Mouse (Mus musculus) T-helper 1 cell (primary cell): ENCODE results near the gene Dab1.

ENCODE experiments used
- in situ Hi-C: fragments of 300-600 bp; cut with MboI, MseI; formaldehyde crosslinking; loops from one replicate; pipeline ENCODE4 v1.15.1; 2025; ENCODE audit warnings: high pct_unique_total_duplicates

The Dab1 gene

DNA sequence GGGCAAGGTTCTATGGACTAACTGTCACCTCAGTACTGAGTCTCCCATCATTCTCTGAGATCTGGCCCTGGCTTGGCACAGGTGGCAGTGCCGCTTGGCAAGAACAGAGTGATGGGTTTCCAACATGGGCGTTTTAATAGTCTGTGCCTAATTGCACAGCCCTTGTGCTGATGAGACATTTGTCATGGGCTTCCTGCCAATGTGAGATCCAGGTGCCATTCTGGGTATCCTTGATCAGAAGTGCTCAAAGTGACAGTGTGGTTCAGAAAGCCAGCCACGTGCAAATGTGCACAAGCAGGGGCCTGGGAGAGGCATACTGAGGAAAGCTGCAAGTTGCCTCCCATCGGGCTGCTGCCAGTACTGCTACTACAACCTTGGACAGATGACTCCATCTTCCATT lies 203.5 kb downstream of the Dab1 start:
- in situ Hi-C loops = no loop called here

DNA sequence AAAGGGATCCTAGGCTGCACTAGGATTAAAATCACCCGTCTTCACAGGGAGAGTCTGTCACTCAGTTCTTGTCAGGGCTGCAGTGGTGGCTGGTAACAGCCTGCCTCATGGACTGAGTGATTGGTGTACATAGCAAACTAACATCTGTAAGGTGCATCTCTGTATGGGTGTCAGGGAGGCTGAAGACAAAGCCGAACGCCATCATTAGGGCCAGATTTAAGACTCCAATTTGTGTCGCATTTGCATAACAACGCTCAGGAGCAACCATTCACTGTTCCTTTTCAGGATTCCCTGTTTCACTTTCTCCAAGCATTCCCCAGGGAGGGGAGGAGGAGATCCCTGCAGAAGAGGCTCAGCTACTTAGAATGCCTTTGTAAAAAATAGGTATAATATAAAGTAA lies 219.2 kb downstream of the Dab1 start:
- in situ Hi-C loops = no loop called here

DNA sequence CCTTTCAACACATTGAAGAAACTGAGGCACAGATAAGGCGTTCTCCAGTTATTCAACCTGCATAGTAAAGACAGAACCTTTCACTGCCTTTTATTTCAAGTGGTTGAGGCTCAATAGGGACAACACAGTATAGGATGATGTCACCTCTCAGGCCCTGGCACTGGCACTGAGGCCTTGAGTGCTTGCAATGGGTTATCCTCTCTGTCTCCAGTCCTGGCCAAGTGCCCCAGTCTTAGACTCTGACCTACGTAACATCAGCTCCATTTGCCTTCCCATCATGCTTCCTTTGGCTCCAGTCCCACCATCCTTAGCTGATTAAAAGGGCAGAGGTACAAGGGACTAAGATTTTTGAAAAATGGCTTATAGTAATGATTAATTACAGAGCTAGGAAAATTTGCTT lies 220.4 kb downstream of the Dab1 start:
- in situ Hi-C loops = no loop called here

DNA sequence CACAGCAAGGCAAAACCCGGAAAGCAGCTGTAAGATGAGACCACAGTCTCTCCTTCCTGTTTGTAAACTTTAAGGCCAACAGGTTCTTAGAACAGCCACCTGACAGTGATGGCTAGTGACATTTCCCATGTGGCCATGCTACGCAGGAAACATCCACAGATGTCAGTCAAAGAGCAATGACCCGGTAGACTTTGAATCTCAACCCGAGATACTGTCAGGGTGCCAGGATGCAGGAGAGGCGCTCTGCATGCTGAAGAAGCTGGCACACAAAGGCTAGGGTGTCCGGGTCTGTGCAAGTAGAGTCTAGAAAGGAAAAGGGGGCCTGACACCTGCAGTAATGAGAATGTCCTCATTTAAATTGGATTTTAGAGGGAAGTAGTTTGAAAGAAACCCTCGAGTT lies 222.0 kb downstream of the Dab1 start:
- in situ Hi-C loops = no loop called here

DNA sequence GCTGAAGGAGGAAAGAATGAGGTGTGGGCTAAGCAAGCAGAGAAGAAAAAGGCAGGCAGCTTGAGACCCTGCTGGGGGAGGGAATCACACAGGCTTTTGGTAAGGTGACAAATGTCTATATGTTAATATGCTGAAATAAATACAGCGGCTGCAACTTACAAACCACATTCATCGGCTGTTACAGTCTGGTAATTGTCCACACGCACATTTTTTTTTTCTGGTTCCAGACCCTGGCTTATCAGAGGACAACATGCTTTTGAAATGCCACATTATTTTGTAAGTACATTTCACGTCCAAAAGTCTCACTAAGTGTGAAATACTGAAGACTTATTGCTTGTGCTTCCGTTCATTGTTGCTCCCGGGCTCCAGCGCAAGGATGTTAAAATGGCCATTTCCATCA lies 225.5 kb downstream of the Dab1 start:
- in situ Hi-C loops = no loop called here

DNA sequence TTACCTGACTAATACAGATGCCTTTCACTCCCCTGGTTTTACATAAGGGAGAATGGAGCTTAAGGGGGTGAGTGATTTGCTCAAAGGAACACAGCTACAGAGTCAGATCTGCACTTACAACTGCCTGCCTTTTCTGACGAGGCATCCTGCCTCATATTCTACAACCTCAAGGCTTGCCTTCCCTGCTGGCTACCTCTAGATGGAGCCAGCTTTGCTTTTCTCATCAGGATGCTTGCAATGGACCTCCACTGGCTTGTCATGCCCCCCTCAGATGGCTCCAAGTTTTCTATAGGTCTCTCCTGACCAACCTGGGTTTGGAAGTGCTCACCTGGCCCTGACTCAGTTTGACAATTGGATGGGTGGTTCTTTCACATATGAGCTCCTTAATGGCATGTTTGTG lies 238.0 kb downstream of the Dab1 start:
- in situ Hi-C loops = no loop called here

DNA sequence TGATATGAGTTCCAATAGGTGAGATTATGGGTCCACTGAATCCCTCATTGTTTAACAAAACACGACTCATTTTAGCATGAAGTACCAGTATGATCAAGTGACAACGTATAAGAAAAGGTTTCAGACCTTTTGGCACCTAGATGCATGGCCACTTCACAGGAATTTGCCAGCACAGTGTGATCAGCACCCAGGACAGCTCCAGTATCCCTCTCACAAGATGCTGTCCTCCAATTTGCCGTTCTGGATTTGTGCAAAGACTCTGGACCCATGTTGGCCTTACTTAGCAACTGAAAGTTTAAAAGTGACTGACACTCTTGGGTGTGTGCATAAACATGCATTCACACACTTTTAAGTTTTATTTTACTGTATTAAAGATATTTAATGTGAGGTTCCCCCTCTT lies 256.4 kb downstream of the Dab1 start:
- in situ Hi-C loops = no loop called here

DNA sequence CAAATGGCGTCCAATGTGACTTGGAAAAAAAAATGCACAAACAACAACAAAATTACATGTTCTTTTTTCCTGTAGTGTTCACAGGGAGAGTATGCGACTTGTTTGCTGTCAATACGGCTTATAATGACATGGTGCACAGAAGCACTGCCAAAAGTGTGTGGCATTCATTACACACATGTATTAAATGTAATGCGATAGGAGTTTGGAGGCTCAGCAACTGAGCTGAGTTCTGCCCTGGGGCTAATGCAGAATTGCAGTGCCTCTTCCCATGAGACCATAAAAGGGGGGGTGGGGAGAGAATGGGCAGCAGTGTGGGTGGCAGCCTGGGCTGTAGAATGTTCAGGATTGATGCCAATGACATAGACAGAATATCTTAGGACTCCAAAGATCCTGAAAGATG lies 259.7 kb downstream of the Dab1 start:
- in situ Hi-C loops = no loop called here

DNA sequence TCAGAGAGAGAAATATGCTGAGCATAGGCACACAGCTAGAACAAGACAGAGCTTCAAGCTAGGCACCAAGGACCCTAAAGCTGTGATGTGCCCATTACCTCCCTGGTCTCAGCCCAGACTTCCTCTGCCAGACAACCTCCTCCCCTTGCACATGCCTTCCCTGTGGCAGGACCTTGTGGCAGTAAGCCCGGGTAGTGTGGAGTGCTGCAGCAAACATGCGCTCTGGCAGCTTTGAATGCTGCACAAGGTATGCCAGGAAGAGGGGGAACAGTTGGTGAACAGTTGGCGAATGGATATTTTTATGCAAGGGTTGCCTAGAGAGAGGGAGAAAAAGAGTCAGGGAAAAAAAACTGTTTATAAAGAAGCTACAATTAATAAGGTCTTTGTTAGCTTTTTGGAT lies 262.5 kb downstream of the Dab1 start:
- in situ Hi-C loops = loop anchor here (10.0 kb wide), 1 partner anchor 513 kb away; no protein-coding TSS in a partner anchor

DNA sequence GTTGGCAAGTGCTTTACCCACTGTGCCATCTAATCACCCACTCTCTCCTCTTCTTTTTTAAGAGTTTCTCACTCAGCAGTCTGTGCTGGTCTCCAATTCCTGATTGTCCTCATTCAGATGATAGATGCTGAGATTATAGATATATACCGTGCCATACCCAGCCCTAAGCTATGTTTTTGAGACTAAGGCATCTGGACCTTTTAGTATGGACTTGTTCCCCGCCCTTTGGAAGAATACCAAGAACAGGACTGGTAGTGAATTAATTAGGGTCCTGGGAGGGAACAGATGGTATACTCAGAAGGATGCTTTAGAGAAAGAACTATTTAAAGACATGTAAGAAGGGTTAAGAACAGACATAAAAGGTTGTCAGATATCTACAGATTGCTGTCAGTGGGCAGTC lies 268.9 kb downstream of the Dab1 start:
- in situ Hi-C loops = loop anchor here (10.0 kb wide), 1 partner anchor 507 kb away; no protein-coding TSS in a partner anchor

DNA sequence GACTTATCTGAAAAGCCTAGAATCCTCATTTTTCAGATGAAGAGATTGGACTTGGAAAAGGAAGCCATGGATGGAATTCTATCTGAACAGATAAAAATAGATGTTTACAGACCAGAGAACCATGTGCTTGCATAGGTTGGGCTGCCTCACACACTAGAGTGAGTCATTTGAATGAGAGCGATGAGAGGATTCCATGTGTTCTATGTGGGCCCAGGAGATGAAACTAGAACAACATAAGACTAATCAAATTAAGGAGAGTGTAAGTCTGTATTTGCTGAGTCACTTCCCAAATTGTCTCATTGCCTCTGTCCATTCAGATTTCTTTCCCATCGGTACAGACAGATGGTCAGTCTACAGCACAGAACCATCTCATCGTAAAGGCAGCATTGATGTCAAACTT lies 270.0 kb downstream of the Dab1 start:
- in situ Hi-C loops = loop anchor here (10.0 kb wide), 1 partner anchor 506 kb away; no protein-coding TSS in a partner anchor

DNA sequence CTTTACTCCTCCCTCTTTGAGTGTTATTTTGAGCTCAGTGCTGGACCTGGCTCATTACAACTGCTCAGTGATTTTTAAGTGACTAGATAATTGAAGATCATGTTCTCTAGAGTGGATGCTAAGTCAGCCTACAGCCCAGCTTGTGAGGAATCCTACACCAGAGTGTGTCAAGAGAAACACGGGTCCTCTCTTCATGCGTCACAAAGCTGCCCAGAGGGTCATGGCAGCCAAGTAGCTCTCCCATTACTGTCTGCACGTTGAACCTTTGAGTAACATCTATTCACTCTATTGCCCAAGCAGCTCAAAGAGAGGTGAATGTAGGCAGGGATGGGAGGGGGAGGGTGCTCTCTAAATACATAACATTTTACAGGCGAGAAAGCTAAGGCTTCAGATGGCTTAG lies 277.6 kb downstream of the Dab1 start:
- in situ Hi-C loops = no loop called here

DNA sequence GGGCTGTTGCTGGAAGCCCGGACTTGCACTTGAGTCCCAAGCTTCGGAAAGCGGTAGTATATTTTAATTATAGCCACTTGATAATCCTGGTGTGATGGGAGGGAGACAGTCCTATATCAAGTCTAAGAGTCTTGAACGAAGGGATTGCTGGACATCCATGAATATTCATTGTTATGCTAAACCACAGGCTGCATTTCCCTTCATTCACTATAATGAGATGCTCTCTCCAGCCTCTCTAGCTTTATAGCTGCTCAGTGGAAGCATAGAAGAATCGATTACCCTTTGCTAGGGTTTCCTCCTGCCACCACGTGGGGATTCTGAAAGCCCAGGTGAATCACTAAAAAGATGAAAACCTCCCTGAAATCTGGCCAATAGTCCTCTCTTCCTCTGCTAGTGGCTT lies 278.5 kb downstream of the Dab1 start:
- in situ Hi-C loops = no loop called here

DNA sequence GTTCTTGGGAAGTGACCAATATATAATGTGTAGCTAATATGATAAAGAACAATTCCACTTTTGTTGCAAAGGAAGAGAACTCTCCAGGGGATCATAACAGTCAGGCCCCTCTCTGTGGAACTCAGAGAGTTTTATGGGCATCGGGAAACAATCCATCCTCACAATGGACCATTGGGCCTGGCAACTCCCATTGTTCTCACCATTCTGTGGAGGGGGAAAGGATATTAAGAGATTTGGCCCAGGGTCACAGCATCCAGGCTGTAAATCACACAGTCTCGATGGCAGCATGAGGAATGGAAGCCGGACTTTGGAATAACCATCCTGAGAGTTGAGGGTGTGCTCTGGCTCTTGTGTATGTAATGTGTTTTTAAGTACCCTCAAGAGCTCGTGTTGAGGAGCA lies 292.3 kb downstream of the Dab1 start:
- in situ Hi-C loops = no loop called here

DNA sequence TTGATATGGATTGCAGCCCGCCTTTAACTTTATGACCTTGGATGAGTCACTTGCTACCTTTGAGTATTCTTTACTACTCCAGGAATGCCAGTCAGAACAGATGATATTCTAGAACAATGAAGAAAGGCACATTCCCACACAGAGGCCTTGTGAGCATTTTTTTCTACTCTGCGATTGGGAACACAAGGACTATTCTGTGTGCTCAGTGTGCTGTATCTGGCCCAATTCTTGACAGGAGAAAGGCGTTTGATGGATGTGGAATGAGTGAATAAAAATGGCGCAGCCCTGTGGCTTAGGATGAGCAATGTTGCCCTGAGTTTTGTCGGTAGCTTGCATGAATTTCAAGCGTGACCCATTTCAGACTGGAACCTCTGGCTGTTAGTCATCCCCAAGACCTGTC lies 292.9 kb downstream of the Dab1 start:
- in situ Hi-C loops = no loop called here

DNA sequence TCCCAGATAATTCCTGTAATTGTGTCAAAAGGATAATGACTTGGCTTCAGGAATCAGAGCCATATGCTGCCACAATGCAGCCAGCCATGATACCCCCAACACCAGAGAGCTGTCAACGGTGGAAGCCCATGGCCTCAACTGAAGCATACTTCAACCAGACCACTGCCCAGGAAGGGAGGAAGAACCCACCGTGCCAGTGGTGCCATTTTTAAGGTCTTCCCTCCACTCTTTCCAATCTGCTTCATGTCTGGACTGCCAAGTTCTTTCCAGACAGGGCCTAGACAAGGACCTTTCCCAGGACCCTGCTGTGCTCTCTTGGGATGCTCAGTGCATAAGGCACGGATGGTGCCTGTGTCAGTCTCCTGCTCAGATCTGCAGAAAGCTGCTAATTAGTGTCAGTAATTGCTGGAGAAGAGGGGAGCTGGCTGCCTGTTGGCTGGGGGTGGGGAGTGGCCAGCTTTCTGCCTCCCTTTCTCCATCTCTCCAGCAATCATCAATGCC lies 303.3 kb downstream of the Dab1 start:
- in situ Hi-C loops = no loop called here

DNA sequence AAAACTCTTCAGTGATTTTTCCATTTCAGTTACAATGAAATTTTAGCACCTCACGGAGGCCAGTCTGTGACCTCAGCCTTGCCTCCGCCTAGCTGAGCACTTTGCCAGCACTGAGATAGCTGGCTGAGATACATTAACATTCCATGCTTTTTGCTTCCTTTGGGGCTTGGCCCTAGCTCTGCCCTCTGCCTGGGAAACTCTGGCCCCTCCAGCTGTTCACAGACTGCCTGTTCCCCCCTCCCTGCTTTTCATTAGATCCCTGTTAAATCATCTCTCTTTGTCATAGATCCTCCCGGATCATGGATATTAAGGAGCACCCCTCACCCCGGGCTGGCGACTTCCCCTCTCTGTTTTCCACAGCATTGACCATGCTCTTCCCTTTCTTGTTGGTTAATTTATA lies 307.5 kb downstream of the Dab1 start:
- in situ Hi-C loops = no loop called here

DNA sequence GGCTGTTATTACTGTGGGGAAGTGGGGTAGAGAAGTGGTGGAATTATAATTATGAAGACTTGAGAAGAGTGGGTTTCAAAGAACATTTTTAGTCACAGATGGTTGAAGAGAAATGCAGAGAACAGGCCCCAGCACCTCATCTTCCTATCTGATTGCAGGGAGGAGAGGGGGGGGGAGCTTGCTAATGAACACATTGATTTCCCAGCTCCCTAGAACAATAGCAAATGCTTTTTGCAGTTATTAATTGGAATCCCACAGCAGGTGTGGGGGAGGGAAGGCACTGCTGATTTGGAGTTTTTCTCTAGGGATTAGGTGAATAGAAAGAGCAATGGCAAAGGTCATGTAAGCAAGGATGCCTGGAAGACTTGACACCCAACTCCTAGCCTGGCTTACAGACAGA lies 310.5 kb downstream of the Dab1 start:
- in situ Hi-C loops = no loop called here

DNA sequence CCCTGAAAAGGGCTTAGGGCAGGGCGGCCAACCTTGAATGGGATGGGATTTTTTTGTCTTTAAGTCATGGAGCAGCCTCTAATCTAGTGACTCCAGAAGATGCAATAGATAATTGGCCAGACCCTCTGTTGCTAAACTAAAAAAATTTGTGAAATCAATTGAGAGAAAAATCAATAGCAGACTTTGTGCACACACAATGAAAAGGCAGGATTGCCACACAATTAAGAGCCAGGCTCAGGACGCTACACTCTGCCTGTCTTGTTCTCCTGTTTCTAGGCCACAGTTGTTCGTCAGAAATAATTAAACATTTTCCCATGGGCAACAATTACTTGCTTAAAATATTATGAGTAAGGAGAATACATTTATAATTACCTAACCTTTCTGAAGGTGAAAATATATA lies 315.2 kb downstream of the Dab1 start:
- in situ Hi-C loops = no loop called here

DNA sequence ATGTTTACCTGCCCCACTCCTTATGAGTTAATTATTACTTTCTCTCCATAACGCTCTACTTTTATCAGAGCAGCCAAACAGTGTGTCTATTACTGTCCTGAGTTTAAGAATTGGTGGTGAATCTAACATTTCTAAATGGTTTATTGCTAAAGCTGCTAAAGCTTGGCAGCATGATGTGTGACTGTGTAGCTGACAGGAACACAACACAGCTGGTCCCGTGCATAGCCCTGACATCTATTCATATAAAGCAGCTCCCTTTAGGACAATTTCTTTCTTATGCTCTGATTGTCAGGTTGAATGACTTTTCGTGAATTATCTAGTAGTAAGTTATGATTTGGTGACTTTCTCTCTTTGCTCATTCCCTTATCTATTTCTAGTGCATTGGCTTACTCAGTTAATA lies 329.1 kb downstream of the Dab1 start:
- in situ Hi-C loops = no loop called here

DNA sequence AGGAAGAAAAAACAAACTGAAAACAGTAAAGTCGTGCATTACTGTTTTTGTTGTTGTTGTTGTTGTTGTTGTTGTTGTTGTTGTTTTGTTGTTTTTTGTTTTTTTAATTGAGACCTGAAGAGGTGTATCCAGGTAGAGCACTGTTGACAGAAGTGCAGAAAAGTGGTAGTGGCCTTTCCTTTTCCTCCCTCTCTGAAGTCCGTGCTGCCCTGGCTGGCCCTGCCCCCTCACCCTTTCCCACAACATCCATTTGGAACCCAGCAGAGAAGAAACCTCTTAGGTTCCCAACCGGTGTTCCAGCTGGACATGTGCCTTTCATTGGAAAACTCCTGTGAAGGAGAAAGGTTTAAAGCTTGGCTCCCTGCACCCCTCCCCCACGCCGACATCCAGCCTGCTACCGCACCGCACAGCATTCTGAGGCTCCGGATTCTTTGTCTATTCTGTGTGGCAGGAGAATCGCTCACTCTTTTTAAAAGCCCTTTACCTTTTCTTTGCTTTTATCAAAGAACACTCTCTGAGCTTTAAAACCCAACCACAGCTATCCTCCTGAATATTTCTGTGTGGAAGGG lies 334.6 kb downstream of the Dab1 start:
- in situ Hi-C loops = no loop called here

DNA sequence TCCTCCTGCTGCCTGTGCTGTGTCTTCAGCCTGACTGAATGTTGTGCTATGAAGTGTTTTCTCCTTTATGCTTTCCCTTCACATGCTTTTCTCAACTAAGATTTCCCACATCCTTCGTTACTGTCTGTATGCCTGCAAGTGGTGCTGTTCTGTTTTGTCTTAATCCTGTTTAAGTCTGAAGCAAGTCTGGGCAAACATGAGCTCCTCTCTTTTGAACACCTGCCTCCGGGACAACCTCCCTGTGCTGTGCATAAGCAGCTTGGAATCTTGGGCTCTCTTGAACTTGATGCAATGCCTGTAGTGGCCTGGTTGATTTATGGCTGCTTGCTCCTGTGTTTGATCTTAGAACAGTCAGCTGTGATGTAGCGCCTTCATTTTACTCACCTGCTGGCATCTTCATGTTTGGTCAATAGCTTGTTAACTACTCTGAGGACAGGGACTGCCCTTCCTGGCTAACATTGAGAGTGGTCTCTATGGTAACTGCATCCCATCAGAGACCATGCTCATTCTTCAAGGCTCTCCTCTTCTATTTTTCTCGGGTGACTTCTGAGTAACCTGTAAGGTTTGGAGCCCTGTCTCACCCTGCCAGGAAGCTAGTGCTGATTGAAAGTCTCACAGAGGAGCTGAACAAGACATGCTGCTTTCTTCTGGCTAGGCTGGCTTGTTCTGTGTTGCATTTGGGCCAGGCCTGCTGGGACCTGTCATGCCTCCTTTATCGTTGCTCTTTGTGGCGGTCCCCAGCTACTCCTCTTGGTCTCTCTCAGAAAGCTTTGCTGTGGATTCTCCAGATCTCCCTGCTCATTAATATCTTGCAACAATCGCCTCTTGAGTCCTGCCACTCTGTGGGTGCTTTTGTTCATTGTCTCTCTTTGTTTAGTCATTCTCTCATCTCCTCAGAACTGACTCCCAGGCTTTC lies 342.2 kb downstream of the Dab1 start:
- in situ Hi-C loops = no loop called here

DNA sequence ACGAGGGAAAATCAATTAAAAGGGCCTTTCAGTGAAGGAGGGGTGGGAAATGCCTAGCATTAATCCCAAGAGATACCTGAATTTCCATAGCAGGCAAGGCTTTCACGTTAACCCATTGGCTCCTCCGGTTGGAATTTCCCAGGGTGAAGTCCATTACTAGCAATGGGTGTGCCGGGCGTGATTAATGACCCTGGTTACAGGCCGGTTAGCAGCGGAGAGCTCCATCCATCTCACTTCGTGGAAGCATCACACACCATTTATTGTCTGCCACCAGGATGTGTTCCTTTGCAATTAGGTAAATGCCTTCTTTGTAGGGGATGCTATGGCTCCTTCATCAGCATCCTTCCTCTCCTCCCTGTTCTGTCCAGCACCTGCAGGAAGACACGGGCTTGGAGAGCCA lies 350.7 kb downstream of the Dab1 start:
- in situ Hi-C loops = no loop called here
